Mouse (Mus musculus) gastrocnemius, postnatal 25 days (tissue): ENCODE data around the gene Lekr1. TPM values are rescaled to one million over a fixed set of nuclear protein-coding genes. Genes with fewer than 3 reads are reported as not detected.
"Not testable (repeated sequence)": the region's sequence is repeated elsewhere in the genome, so short reads cannot be mapped to it uniquely, and the experiment has no call there.

Experiments used
- DNase-seq: peaks from one replicate; pipeline ENCODE4 v3.0.0; 2022
- total RNA-seq, 2 experiments: library from RNA; stranded (reverse); gene quantifications; 1 replicate in 1 of 2; 2 replicates in 1 of 2; pipeline ENCODE4 v1.2.3; 2021

Gene Lekr1
- total RNA-seq, 2 experiments from 2014 or later, result 0.64 to 0.80 TPM

- not testable (repeated sequence) for DNase-seq
These were observed 103.6 kb downstream of the Lekr1 start for GRCm38 (mm10) chr3:65769666-65770065.

DNA sequence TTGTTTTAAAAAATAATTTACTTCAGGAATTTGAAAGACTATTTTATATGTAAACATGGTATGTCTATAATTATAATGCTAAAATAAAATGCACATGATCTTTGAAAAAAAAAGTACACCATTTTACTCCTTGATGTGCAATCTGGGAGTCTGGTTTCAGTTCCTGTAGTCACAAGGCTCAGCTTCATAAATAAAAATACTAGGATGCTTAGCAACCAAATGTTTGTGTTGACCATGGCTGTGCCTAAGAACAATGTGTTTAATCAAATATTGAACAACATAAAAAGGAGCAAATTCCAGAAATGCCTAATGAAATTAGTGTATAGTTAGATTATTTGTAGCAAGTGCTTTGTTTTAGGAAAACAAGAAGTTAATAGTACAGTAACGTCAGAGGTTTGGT lies 107.9 kb downstream of the Lekr1 start:
- no peak for DNase-seq

DNA sequence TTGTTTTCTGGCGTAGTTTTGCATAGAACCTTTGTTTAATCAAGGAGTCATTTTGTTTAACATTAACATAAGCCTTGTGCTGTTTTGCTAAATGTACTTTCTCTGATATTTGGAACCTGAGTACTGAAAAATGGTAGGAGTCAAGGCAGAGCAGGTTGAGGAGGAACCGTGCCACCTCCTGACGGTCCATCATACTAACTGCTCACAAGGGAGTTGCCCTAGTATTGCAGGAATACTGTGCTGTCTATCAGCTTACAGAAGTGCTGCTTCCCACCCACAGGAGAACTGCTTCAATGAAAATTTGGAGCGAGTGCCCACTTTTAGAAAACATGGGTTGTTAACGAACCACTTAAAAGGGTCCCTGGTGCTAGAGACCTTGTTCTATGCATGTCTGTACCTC lies 109.1 kb downstream of the Lekr1 start:
- no peak for DNase-seq

DNA sequence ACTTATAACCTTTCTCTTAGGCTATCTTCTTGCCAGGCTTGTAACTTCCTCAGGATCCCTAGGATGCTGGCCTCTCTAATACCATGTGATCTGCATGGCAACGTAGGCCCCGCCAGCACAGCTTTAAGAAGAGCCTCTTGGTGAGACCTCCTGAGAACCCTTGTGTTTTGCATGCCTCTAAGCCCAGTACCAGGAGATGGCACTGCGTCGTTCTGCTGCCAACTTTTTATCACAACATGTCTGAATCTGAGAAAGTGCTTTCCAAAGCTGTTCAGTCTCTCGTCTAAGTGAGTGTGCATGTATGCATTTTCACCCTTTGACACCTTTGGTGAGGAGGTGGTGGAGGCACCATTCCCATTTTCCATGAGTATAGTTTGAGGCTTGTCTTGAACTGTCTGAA lies 116.2 kb downstream of the Lekr1 start:
- DNase-seq, result no peak

DNA sequence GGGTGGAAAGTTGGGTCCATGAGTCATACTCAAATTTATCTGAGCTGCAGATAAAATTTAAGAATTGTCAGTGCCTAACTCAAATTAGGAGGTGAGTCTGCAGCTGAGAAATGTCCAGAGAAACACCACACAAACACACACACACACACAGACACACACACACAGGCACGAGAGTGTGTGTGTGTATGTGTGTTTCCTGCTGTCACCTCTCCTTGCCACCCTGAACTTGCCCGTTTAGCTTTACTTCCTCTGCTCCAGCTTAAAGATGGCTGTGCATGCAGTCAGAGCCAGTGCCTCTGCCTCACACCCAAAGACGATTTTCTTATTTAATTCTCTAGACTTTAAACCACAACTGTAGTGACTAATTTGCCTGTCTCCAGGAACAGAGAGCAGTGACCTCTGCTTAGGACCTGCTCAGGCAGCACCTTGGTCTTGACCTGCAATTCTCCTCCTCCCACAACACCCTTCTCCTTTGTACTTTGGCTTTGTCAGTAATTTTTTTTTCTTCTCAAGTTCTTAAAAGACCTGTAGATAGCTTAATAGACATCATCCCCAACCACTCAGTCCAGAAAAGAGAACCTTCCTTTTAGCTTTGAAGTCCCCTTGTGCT lies 124.2 kb downstream of the Lekr1 start:
- no peak for DNase-seq

GRCm38 (mm10) chr3:65793561-65793960 lies 127.5 kb downstream of the Lekr1 start:
- DNase-seq, result no peak

GRCm38 (mm10) chr3:65794711-65795110 lies 128.7 kb downstream of the Lekr1 start:
- DNase-seq, result no peak

- DNase-seq, result no peak
These were observed 131.5 kb downstream of the Lekr1 start for GRCm38 (mm10) chr3:65797345-65798137.

DNA sequence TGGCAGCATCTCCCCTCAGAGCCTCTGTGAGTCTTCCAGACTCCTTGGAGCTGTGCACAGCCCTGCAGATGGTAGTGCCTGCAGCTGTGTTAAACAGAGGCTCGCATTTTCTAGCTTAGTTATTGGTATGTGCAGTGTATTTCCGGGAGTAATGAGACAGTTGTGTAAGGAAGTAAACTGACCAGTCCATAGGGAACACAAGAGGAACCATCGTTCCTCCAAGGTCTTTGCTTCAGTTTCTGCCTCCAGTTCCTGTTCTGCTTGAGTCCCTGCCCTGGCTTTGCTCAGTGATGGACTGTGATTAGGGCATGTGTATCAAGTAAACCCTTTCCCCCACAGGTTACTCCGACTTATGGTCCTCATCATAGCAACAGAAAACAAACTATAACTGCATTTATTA lies 134.9 kb downstream of the Lekr1 start:
- DNase-seq, result no peak

DNA sequence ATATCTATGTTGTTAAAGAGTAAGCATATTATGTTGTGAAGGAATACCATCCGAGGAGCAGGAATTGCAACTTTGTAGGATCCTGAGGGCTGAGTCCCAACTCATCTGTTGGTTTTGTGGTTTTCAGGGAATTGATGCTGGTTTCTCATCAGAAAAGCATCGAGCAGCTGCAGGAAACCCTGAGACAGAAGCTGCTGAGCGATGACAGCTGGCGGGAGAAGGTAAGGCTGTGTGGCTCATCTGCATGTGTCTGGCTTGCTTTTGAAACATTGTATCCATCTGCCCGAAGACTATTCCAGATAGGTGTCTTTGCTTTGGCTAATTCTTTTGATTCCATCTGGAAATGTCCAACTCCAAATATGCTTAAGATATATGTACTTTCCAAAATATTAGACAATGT lies 136.2 kb downstream of the Lekr1 start:
- no peak for DNase-seq

GRCm38 (mm10) chr3:65802868-65803267 lies 136.8 kb downstream of the Lekr1 start:
- peak; percentile 31 for DNase-seq

DNA sequence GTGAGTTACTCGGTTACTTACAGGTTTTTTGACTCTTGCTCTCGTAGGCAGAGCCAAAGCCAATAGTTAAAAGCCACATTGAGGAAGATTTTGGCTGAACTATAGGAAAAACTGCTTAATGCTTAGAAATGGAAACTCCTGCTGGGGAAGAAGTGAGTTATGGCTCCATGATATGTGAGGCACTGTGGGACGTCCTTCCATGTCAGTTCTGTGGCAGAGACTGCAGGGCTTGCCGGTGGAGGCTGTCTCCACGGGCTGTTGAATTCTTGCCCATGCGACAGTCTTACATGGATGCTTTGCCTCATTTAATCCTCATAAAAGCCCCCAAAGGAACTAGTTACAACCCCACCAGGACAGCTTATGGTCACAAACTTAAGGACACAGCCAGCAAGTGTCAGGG lies 148.9 kb downstream of the Lekr1 start:
- DNase-seq, result no peak

DNA sequence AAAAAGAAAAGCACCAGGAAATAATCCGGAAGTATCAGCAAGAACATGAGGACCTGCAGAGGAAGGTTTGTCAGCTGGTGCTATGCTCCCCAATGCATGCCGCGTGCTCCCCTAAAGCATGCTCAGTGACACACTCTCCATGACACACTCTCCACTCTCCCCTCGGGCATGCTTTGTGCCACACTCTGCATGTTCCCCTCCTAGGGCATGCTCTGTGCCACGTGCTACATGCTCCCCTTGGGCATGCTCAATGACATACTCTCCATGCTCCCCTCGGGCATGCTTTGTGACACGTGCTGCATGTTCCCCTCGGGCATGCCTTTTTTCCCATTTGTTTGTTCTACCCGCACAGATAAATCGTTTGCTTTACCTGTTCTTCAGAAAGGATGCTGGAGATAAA lies 150.0 kb downstream of the Lekr1 start:
- no peak for DNase-seq

DNA sequence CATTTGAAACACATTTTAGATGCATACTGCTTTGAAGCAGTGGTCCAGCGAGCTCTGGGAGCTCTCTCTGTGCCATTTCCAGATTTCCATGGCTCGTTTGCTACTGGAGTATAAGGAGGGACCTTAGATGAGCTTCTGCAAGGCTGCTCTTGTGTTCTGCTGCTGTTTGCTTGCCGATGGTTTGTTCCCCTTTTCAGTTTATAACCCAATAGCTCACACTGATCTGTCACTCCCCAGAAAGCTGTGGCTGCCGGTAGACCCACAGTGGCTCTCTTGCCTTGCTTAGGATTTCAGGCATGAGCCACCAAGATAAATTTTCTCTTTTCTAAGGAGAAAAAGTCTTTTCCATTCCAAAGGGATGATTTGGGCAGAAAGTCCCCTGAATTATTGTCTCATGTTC lies 152.6 kb downstream of the Lekr1 start:
- DNase-seq, result no peak

GRCm38 (mm10) chr3:65819841-65820240 lies 153.8 kb downstream of the Lekr1 start:
- DNase-seq, result no peak

DNA sequence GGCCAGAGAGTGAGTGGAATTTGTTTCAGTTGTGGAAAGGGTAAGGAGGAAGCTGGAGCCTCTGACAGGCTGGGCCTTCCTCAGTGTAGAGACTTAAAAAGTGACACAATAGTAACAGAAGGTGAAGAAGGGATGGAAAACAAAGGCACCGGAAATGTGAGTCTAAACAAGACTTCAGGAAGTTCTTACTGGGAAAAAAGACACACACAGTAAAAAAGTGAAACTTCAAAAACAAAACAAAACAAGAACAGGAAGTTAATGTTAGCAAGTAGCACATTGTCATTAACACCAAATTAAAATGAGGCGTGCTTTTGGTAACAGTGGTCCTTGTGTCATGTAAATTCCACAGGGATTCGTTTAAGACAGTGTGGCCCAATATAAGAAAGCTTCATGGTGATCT lies 158.9 kb downstream of the Lekr1 start:
- no peak for DNase-seq

GRCm38 (mm10) chr3:65826716-65827115 lies 160.7 kb downstream of the Lekr1 start:
- DNase-seq, result no peak

DNA sequence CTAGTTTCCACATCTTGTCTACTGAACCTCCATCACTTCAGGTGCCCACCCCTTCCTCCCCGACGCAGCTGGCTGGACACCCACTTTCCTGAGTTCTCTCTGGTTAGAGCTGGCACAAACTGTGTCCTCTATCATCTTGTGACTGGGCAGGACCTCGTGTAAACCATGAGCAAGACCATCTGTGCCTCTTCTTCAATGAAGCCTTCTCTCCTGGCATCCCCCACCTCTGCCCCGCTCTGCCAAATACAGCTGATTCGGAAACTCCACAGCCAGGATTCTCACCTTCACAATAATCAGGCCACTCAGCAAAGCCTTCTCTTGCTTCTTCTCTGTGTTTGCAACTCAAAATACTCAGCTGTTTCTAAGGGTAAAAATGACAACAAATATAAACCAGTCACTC lies 161.4 kb downstream of the Lekr1 start:
- no peak for DNase-seq

DNA sequence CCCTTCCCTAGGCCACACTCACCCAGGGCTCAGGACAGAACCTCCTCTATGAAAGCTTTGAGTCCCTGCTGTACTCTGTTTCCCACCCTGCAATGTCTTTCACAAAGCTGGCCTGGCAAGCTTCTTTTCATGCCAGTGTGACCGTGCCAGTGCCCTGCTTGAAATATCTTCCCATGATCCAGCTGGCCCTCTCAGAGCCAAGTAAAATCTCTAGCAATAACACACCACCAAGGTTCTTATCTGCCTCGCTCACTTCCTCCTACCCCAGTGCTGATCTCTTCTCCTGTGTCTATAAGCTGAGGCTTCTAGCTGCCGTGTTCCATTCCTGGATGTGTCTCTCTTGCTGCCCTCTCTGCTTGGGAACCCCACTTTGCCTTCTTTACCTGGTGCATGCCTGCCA lies 162.0 kb downstream of the Lekr1 start:
- peak; percentile 12 for DNase-seq

DNA sequence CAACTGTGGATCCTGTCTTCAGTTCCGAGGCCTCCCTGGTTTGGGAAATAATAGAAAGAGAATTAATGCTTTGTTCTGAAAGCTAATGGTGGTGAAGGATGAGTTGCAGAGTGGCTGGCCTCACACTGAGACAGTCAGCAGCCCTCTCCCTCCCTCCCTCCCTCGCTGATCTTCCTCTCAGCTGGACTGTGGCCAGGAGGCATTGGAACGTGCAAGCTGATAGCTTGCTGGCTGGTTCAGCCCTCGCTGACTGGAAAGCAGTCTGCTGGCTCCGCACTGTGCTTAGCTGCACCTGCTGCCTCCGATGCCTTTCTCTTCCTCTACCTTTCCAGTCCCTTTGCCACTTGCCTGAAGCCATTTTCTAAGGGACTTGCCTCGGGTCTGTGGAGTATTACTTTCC lies 163.2 kb downstream of the Lekr1 start:
- DNase-seq, result peak; percentile 77

GRCm38 (mm10) chr3:65829943-65830483 lies 164.0 kb downstream of the Lekr1 start:
- DNase-seq, result no peak

DNA sequence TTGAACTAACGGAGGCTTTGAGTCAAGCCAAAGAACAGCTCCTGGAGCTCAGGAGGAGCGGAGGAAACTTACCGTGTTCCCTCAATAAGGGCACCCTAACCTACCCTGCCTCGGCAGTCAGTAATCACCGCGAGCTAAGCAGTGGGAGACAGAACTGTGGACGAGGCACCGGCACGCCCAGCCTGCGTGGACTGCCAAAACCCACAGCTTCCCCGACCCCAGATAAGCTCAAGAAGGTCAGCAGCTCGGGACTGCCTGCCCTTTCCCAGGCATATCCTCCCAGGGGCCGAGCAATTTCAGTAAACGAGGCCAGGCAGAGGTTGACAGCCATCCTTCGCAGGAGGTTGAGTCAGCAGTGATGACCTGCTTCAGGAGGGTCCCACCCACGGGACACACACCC lies 164.8 kb downstream of the Lekr1 start:
- DNase-seq, result no peak

GRCm38 (mm10) chr3:65832398-65832797 lies 166.4 kb downstream of the Lekr1 start:
- no peak for DNase-seq

GRCm38 (mm10) chr3:65836435-65836834 lies 170.4 kb downstream of the Lekr1 start:
- DNase-seq, result no peak
